Mouse (Mus musculus) lung, adult 2 months (tissue): ENCODE data around the gene Kcnab3. TPM values are rescaled to one million over a fixed set of nuclear protein-coding genes. Genes with fewer than 3 reads are reported as not detected.

Experiments
- DNase-seq: peaks from one replicate; pipeline ENCODE4 v3.0.0; 2022
- H3K4me1 ChIP-seq: fragments of 200-500 bp; 2 replicates; pipeline ENCODE4 v1.6.1; 2011; ENCODE audit warnings: low read length; ENCODE audit not compliant: control insufficient read depth, insufficient read depth
- H3K4me3 ChIP-seq: fragments of 200-500 bp; replicated peaks from 2 replicates; pipeline ENCODE3; 2011; ENCODE audit warnings: low read depth, mild to moderate bottlenecking, control low read depth, low read length; ENCODE audit errors: extremely low read depth
- CTCF ChIP-seq: fragments of 200-500 bp; IDR thresholded peaks from 2 replicates; pipeline ENCODE4 v1.5.1; 2011; ENCODE audit warnings: mild to moderate bottlenecking, low read length, control low read depth; ENCODE audit not compliant: insufficient read depth
- POLR2A ChIP-seq: fragments of 200-500 bp; IDR thresholded peaks from 2 replicates; pipeline ENCODE4 v1.6.1; 2011; ENCODE audit warnings: low read depth, mild to moderate bottlenecking, control low read depth, low read length, borderline replicate concordance; ENCODE audit errors: extremely low read depth
- WGBS: fragments of 180-500 bp; shearing (Covaris S2); methylation state at CpG from one replicate; pipeline ENCODE4 v1.1.7; 2018; 5-methylcytosine and 5-hydroxymethylcytosine counted together
- polyA plus RNA-seq: library from polyadenylated mRNA; depleted of rRNA; stranded (reverse); fragments of >200 nt; gene quantifications from 2 replicates; pipeline ENCODE4 v1.2.3, GENCODE M21; 2012

Kcnab3 gene
- polyA plus RNA-seq, 1 experiment: 2.2 TPM

- WGBS: 93% methylated on average over 6 of the region's 6 CpGs
- Histone ChIP-seq H3K4me1 (peaks cover 4% of the 10 kb centered on the region; the same call in 1 of the 2 replicates), H3K4me3 (no peak overlapping the region)
- DNase-seq: no peak
- TF ChIP-seq POLR2A (no peak), CTCF (no peak)
Observed at GRCm38 (mm10) chr11:69328517-69328916, 2.5 kb downstream of the Kcnab3 start.

GRCm38 (mm10) chr11:69331152-69331551 lies 5.1 kb downstream of the Kcnab3 start:
- 91% methylated on average over 6 of the region's 6 CpGs for WGBS
- peaks cover 8% of the 10 kb centered on the region; the same call in 1 of the 2 replicates for H3K4me1 ChIP-seq
- no peak for TF ChIP-seq CTCF
- TF ChIP-seq POLR2A: no peak
- no peak overlapping the region for H3K4me3 ChIP-seq
- no peak for DNase-seq

GRCm38 (mm10) chr11:69331929-69332405 lies 5.9 kb downstream of the Kcnab3 start:
- TF ChIP-seq CTCF (no peak), POLR2A (peak; percentile 84; the same call in 1 of the 2 replicates)
- peak overlapping the region; percentile 63 for H3K4me3 ChIP-seq
- DNase-seq: peak; percentile 70
- peaks cover 4% of the 10 kb centered on the region; the same call in 1 of the 2 replicates for H3K4me1 ChIP-seq
- WGBS: 1% methylated on average over 24 of the region's 24 CpGs

- H3K4me1 ChIP-seq: peaks cover 4% of the 10 kb centered on the region; the same call in 1 of the 2 replicates
- 46% methylated on average over 8 of the region's 8 CpGs for WGBS
- no peak overlapping the region for H3K4me3 ChIP-seq
- DNase-seq: no peak
- TF ChIP-seq CTCF (no peak), POLR2A (no peak)
Observed at GRCm38 (mm10) chr11:69332713-69333253, 6.7 kb downstream of the Kcnab3 start.

- no peak for TF ChIP-seq POLR2A
- 0 out of 2 replicates have a peak, but pooled peaks have one; percentile 6 for TF ChIP-seq CTCF
- no peak overlapping the region for H3K4me3 ChIP-seq
- DNase-seq: no peak
- WGBS: 32% methylated on average over 3 of the region's 3 CpGs
- H3K4me1 ChIP-seq: peaks cover 4% of the 10 kb centered on the region; the same call in 1 of the 2 replicates
Observed at GRCm38 (mm10) chr11:69333922-69334321, 7.9 kb downstream of the Kcnab3 start.

- 50% methylated on average over 4 of the region's 4 CpGs for WGBS
- H3K4me1 ChIP-seq: peaks cover 4% of the 10 kb centered on the region; the same call in 1 of the 2 replicates
- H3K4me3 ChIP-seq: no peak overlapping the region
- TF ChIP-seq POLR2A (no peak), CTCF (no peak)
- DNase-seq: no peak
Observed at GRCm38 (mm10) chr11:69334796-69335195, 8.7 kb downstream of the Kcnab3 start.

GRCm38 (mm10) chr11:69340161-69341131 lies 14.4 kb downstream of the Kcnab3 start, which contains the start of gene Rnf227:
Gene Rnf227 (plus strand): TSS chr11:69340461.
- Histone ChIP-seq H3K4me1 (peaks cover 7% of the 10 kb centered on the region), H3K4me3 (peak within 1 kb of the TSS; percentile 76)
- peak; percentile 76 for DNase-seq
- TF ChIP-seq POLR2A (peak; percentile 23; the same call in 1 of the 2 replicates), CTCF (no peak)
- WGBS: 2% methylated on average over 99 of the region's 99 CpGs

- no peak overlapping the region for H3K4me3 ChIP-seq
- 92% methylated on average over 26 of the region's 26 CpGs for WGBS
- no peak for DNase-seq
- no peaks in the 10 kb centered on the region for H3K4me1 ChIP-seq
- TF ChIP-seq CTCF: no peak
Observed at GRCm38 (mm10) chr11:69346441-69346840, 20.4 kb downstream of the Kcnab3 start.

- TF ChIP-seq CTCF (no peak), POLR2A (no peak)
- WGBS: 89% methylated on average over 5 of the region's 5 CpGs
- Histone ChIP-seq H3K4me1 (no peaks in the 10 kb centered on the region), H3K4me3 (no peak overlapping the region)
- no peak for DNase-seq
Observed at GRCm38 (mm10) chr11:69356544-69356943, 30.5 kb downstream of the Kcnab3 start.

- TF ChIP-seq POLR2A (no peak), CTCF (no peak)
Observed at GRCm38 (mm10) chr11:69357690-69358089, 31.6 kb downstream of the Kcnab3 start.

More at GRCm38 (mm10) chr11:69357690-69358089, 31.6 kb downstream of the Kcnab3 start:
- H3K4me1 ChIP-seq: no peaks in the 10 kb centered on the region
- DNase-seq: no peak
- WGBS: 88% methylated on average over 12 of the region's 12 CpGs
- no peak overlapping the region for H3K4me3 ChIP-seq
